Mouse (Mus musculus) intestine, embryonic 14.5 days (tissue): ENCODE data around the gene Acnat1. TPM values are rescaled to one million over a fixed set of nuclear protein-coding genes. Genes with fewer than 3 reads are reported as not detected.
"Not testable (repeated sequence)": the region's sequence is repeated elsewhere in the genome, so short reads cannot be mapped to it uniquely, and the experiment has no call there.

Experiments used
- ATAC-seq: fragments of 200-750 bp; cut with Nextera tagmentation; replicated peaks from 2 replicates; pipeline ENCODE4 v1.8.0; 2017; ENCODE audit warnings: low read depth, moderate number of reproducible peaks, moderate TSS enrichment, moderate library complexity; ENCODE audit not compliant: low FRiP score, low TSS enrichment
- DNase-seq: peaks from one replicate; pipeline ENCODE4 v3.0.0-alpha.2; 2018; ENCODE audit warnings: low spot score
- H3K27ac ChIP-seq: fragments of 300-500 bp; sonication (generic); 2 replicates; pipeline ENCODE4 v1.5.1; 2014; ENCODE audit warnings: low read depth, mild to moderate bottlenecking, control low read depth
- H3K27me3 ChIP-seq: fragments of 300-500 bp; sonication (generic); replicated peaks from 2 replicates; pipeline ENCODE4 v1.6.1; 2014; ENCODE audit warnings: low read length, control low read depth; ENCODE audit not compliant: control insufficient read depth, insufficient read depth
- H3K36me3 ChIP-seq: fragments of 300-500 bp; sonication (generic); 2 replicates; pipeline ENCODE4 v1.6.1; 2014; ENCODE audit warnings: low read length, control low read depth; ENCODE audit not compliant: control insufficient read depth, insufficient read depth
- H3K4me1 ChIP-seq: fragments of 300-500 bp; sonication (generic); replicated peaks from 2 replicates; pipeline ENCODE4 v1.6.1; 2014; ENCODE audit warnings: low read length, control low read depth, mixed read lengths; ENCODE audit not compliant: control insufficient read depth, insufficient read depth
- H3K4me2 ChIP-seq: fragments of 300-500 bp; sonication (generic); 2 replicates; pipeline ENCODE4 v1.6.1; 2014; ENCODE audit warnings: low read length
- H3K4me3 ChIP-seq: fragments of 300-500 bp; sonication (generic); 2 replicates; pipeline ENCODE4 v1.5.1; 2014; ENCODE audit warnings: low read depth, low read length, control low read depth, mixed read lengths
- H3K9ac ChIP-seq: fragments of 300-500 bp; sonication (generic); 2 replicates; pipeline ENCODE4 v1.6.1; 2014; ENCODE audit warnings: mild to moderate bottlenecking, low read length
- H3K9me3 ChIP-seq: fragments of 300-500 bp; sonication (generic); 2 replicates; pipeline ENCODE4 v1.6.1; 2016; ENCODE audit warnings: low read length, control low read depth; ENCODE audit not compliant: control insufficient read depth
- WGBS: fragments of 180-500 bp; shearing (Covaris S2); extraction: QIAGEN DNeasy Blood & Tissue Kit; methylation state at CpG from one replicate; pipeline ENCODE4 v1.1.7; 2014; 5-methylcytosine and 5-hydroxymethylcytosine counted together
- polyA plus RNA-seq: library from polyadenylated mRNA; unstranded; fragments of >200 nt; fragmentation: Nextera tagmentation; extraction: Ambion mirVana; gene quantifications from 2 replicates; pipeline ENCODE4 v1.2.1, GENCODE M21; 2014

The Acnat1 gene
- polyA plus RNA-seq, 1 experiment from 2014 or later: 1.5 TPM

GRCm38 (mm10) chr4:49509183-49509582 is 35.5 kb upstream of the Acnat1 start:
- H3K4me2 ChIP-seq: no peak overlapping the region
- no peak overlapping the region for H3K27ac ChIP-seq
- no peaks in the 10 kb centered on the region for H3K27me3 ChIP-seq
- H3K9me3 ChIP-seq: no peaks in the 10 kb centered on the region
- no peak overlapping the region for H3K9ac ChIP-seq
- no peak overlapping the region for H3K4me3 ChIP-seq
- ATAC-seq: no peak
- 80% methylated on average over 2 of the region's 2 CpGs for WGBS
- H3K36me3 ChIP-seq: peaks cover 24% of the 10 kb centered on the region
- no peak for DNase-seq
- no peaks in the 10 kb centered on the region for H3K4me1 ChIP-seq

DNA sequence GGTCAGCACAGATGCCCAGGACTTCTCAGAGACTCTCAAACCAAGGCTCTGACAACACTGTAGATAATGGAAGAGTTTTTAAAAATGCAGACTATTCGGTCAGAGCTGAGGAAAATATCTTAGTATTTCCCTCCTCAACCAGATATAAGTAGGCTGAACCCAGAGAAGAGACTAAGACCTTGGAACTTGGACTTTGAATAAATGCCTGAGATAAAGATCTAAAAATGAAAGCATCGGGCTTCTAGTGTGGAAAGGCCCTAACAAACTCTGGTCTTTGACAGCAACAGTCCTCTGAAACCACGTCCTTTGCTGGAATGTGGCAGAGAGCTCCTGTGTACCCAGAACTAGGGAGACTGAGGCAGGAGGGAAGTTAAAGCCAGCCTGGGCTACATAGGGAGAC is 32.7 kb upstream of the Acnat1 start, which contains the start of gene Baat:
Gene Baat (minus strand): TSS at position 172 of the 400 bp plus-strand sequence.
- Histone ChIP-seq H3K4me2 (no peak within 1 kb of the TSS), H3K9me3 (no peaks in the 10 kb centered on the region), H3K4me1 (no peaks in the 10 kb centered on the region), H3K9ac (no peak within 1 kb of the TSS), H3K4me3 (no peak within 1 kb of the TSS), H3K36me3 (no peaks in the 10 kb centered on the region), H3K27me3 (no peaks in the 10 kb centered on the region), H3K27ac (no peak within 1 kb of the TSS)
- no peak for DNase-seq
- no peak for ATAC-seq
- WGBS: 59% methylated on average over 3 of the region's 3 CpGs

GRCm38 (mm10) chr4:49503563-49503962 is 29.9 kb upstream of the Acnat1 start:
- 87% methylated on average over 1 of the region's 1 CpGs for WGBS
- no peak overlapping the region for H3K27ac ChIP-seq
- no peaks in the 10 kb centered on the region for H3K9me3 ChIP-seq
- no peak for DNase-seq
- no peak for ATAC-seq
- no peaks in the 10 kb centered on the region for H3K4me1 ChIP-seq
- H3K27me3 ChIP-seq: no peaks in the 10 kb centered on the region
- H3K4me2 ChIP-seq: no peak overlapping the region
- H3K36me3 ChIP-seq: no peaks in the 10 kb centered on the region
- no peak overlapping the region for H3K4me3 ChIP-seq
- H3K9ac ChIP-seq: no peak overlapping the region

- not testable (repeated sequence) for H3K27ac ChIP-seq
Measured at GRCm38 (mm10) chr4:49485934-49486650, 12.4 kb upstream of the Acnat1 start.

DNA sequence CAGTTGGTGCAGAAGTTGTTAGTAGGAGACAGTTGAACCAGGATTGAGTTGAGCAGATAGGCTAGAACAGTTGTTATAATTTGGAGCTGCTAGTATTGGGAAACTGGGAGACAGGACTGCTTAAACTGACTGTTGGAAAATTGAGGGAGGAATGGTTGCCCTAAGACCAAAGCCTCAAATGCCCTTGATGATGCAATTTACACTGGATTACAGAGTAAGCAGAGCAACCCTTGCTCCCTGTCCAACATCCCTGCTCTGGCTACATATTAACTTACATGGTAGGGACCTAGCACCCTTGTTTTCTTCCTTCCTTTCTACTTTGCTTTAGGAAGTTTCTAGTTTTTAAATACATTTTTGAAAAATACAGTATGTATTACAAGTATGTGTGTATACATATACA is 11.7 kb upstream of the Acnat1 start:
- no peaks in the 10 kb centered on the region for H3K36me3 ChIP-seq
- H3K4me3 ChIP-seq: no peak overlapping the region
- H3K27me3 ChIP-seq: no peaks in the 10 kb centered on the region
- ATAC-seq (peak; percentile 74), DNase-seq (no peak)
- H3K9ac ChIP-seq: no peak overlapping the region
- no peaks in the 10 kb centered on the region for H3K4me1 ChIP-seq
- no peak overlapping the region for H3K4me2 ChIP-seq
- no peak overlapping the region for H3K27ac ChIP-seq
- no peaks in the 10 kb centered on the region for H3K9me3 ChIP-seq

More at GRCm38 (mm10) chr4:49485934-49486650, 12.4 kb upstream of the Acnat1 start:
- not testable (repeated sequence) for H3K36me3 ChIP-seq, H3K4me3 ChIP-seq, H3K4me1 ChIP-seq, H3K9me3 ChIP-seq, DNase-seq, H3K9ac ChIP-seq, H3K4me2 ChIP-seq, H3K27me3 ChIP-seq
- 0 out of 2 replicates have a peak, but pooled peaks have one; percentile 33 for ATAC-seq
- 84% methylated on average over 3 of the region's 3 CpGs for WGBS

- DNase-seq (peak; percentile 63), ATAC-seq (peak; percentile 89)
Measured at GRCm38 (mm10) chr4:49480896-49481295, 7.2 kb upstream of the Acnat1 start.

DNA sequence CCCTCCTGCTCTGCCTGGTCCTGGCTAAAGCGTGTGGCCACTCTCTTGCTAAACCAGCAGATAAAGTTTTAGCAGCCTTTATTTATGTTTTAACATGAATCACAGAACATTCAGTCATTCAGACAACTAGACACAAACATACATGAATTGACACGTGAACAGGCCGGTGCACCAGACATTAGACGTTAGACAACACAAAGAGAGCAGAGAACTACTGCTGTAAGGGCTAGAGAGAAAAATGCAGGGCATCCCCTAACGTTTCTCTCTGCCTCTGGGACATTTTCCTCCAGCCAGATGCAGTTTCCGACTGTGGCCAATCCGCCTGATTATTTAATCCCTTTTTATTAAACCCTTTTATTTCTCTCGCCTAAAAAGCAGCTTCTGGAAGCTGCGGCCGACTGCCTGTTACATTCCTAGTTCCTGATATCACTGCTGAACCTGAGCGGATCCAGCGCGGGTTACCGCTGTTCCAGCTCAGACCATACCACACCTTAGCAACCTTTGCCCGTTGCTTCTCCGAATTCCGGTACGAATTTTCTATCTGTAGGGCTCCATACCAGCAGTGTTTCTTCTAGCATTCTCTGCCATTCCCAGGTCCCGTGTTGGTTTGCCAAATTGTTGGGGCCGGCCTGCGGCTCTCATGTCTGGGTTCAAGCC is 6.5 kb upstream of the Acnat1 start:
- no peaks in the 10 kb centered on the region; the same call in 1 of the 2 replicates for H3K4me1 ChIP-seq
- peak overlapping the region; percentile 42 for H3K4me2 ChIP-seq
- 8% methylated on average over 21 of the region's 21 CpGs for WGBS
- peak overlapping the region; percentile 26 for H3K4me3 ChIP-seq
- no peak overlapping the region for H3K9ac ChIP-seq
- ATAC-seq: peak; percentile 83
- H3K36me3 ChIP-seq: no peaks in the 10 kb centered on the region
- H3K9me3 ChIP-seq: no peaks in the 10 kb centered on the region
- no peaks in the 10 kb centered on the region for H3K27me3 ChIP-seq
- peak overlapping the region; percentile 64 for H3K27ac ChIP-seq
- DNase-seq: peak; percentile 78

More at GRCm38 (mm10) chr4:49480896-49481295, 7.2 kb upstream of the Acnat1 start:
- Histone ChIP-seq H3K9ac (no peak overlapping the region), H3K9me3 (no peaks in the 10 kb centered on the region), H3K4me2 (peak overlapping the region; percentile 42), H3K4me3 (no peak overlapping the region), H3K36me3 (no peaks in the 10 kb centered on the region), H3K27me3 (no peaks in the 10 kb centered on the region), H3K4me1 (no peaks in the 10 kb centered on the region; the same call in 1 of the 2 replicates), H3K27ac (peak overlapping the region; percentile 64; the same call in 1 of the 2 replicates)
- WGBS: 29% methylated on average over 3 of the region's 3 CpGs

DNA sequence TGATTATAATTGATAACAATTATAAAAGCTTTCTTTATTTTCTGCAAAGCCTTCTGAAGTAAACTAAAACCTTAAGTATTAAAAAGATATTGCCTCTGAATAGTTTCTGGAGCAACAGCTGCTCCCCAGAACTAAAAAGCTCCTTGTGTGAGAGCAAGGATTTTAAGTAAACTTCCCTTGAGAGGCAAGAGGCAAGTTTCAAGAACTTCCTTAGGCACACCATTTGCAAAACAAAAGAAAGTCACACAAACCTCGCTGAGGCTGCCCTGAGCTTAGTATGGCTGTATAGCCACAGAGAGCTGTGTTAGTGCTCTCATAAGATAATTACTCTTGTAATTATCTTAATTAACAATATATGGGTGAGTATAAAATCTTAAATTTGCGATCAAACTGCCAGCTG is 5.3 kb upstream of the Acnat1 start:
- 0 out of 2 replicates have a peak overlapping the region, but pooled peaks have one; percentile 17 for H3K4me3 ChIP-seq
- not testable (repeated sequence) for H3K27ac ChIP-seq, H3K36me3 ChIP-seq, H3K9me3 ChIP-seq, H3K9ac ChIP-seq, ATAC-seq, H3K4me1 ChIP-seq, H3K27me3 ChIP-seq, DNase-seq
- 27% methylated on average over 2 of the region's 2 CpGs for WGBS
- peak overlapping the region; percentile 22; the same call in 1 of the 2 replicates for H3K4me2 ChIP-seq
